Mouse (Mus musculus): Measurements from ENCODE around the gene Spc25.

Spc25 gene

GRCm38 (mm10) chr2:69187990-69188389, 18.0 kb downstream of the Spc25 start:
- DNase-seq (ENCODE audit: low read depth, low spot score), result no peak

- DNase-seq (ENCODE audit: low read depth, low spot score), result no peak
These were observed 26.3 kb downstream of the Spc25 start for GRCm38 (mm10) chr2:69179721-69180120.

GRCm38 (mm10) chr2:69175296-69175695, 30.7 kb downstream of the Spc25 start:
- DNase-seq (ENCODE audit: low read depth, low spot score), result no peak

- no peak for DNase-seq (ENCODE audit: low read depth, low spot score)
These were observed 35.5 kb downstream of the Spc25 start for GRCm38 (mm10) chr2:69170395-69171077.

- no peak for DNase-seq (ENCODE audit: low read depth, low spot score)
These were observed 47.1 kb downstream of the Spc25 start for GRCm38 (mm10) chr2:69158907-69159306.

GRCm38 (mm10) chr2:69156283-69156682, 49.7 kb downstream of the Spc25 start:
- no peak for DNase-seq (ENCODE audit: low read depth, low spot score)

- DNase-seq (ENCODE audit: low read depth, low spot score), result no peak
These were observed 50.1 kb downstream of the Spc25 start for GRCm38 (mm10) chr2:69155861-69156260.

- DNase-seq (ENCODE audit: low read depth, low spot score), result no peak
These were observed 55.2 kb downstream of the Spc25 start for GRCm38 (mm10) chr2:69150841-69151240.

- no peak for DNase-seq (ENCODE audit: low read depth, low spot score)
These were observed 56.8 kb downstream of the Spc25 start for GRCm38 (mm10) chr2:69149154-69149553.

GRCm38 (mm10) chr2:69148691-69149090, 57.3 kb downstream of the Spc25 start:
- no peak for DNase-seq (ENCODE audit: low read depth, low spot score)

Data from forelimb bud, embryonic 11.5 days (tissue).